Mouse (Mus musculus) intestine, embryonic 14.5 days (tissue): Measurements from ENCODE around the gene Fam187b. TPM values are rescaled to one million over a fixed set of nuclear protein-coding genes. Genes with fewer than 3 reads are reported as not detected.
"Not testable (repeated sequence)": the region's sequence is repeated elsewhere in the genome, so short reads cannot be mapped to it uniquely, and the experiment has no call there.

Experiments
- ATAC-seq: fragments of 200-750 bp; cut with Nextera tagmentation; replicated peaks from 2 replicates; pipeline ENCODE4 v1.8.0; 2017; ENCODE audit warnings: low read depth, moderate number of reproducible peaks, moderate TSS enrichment, moderate library complexity; ENCODE audit not compliant: low FRiP score, low TSS enrichment
- DNase-seq: peaks from one replicate; pipeline ENCODE4 v3.0.0-alpha.2; 2018; ENCODE audit warnings: low spot score
- H3K27ac ChIP-seq: fragments of 300-500 bp; sonication (generic); 2 replicates; pipeline ENCODE4 v1.5.1; 2014; ENCODE audit warnings: low read depth, mild to moderate bottlenecking, control low read depth
- H3K27me3 ChIP-seq: fragments of 300-500 bp; sonication (generic); replicated peaks from 2 replicates; pipeline ENCODE4 v1.6.1; 2014; ENCODE audit warnings: low read length, control low read depth; ENCODE audit not compliant: control insufficient read depth, insufficient read depth
- H3K36me3 ChIP-seq: fragments of 300-500 bp; sonication (generic); 2 replicates; pipeline ENCODE4 v1.6.1; 2014; ENCODE audit warnings: low read length, control low read depth; ENCODE audit not compliant: control insufficient read depth, insufficient read depth
- H3K4me1 ChIP-seq: fragments of 300-500 bp; sonication (generic); replicated peaks from 2 replicates; pipeline ENCODE4 v1.6.1; 2014; ENCODE audit warnings: low read length, control low read depth, mixed read lengths; ENCODE audit not compliant: control insufficient read depth, insufficient read depth
- H3K4me2 ChIP-seq: fragments of 300-500 bp; sonication (generic); 2 replicates; pipeline ENCODE4 v1.6.1; 2014; ENCODE audit warnings: low read length
- H3K4me3 ChIP-seq: fragments of 300-500 bp; sonication (generic); 2 replicates; pipeline ENCODE4 v1.5.1; 2014; ENCODE audit warnings: low read depth, low read length, control low read depth, mixed read lengths
- H3K9ac ChIP-seq: fragments of 300-500 bp; sonication (generic); 2 replicates; pipeline ENCODE4 v1.6.1; 2014; ENCODE audit warnings: mild to moderate bottlenecking, low read length
- H3K9me3 ChIP-seq: fragments of 300-500 bp; sonication (generic); 2 replicates; pipeline ENCODE4 v1.6.1; 2016; ENCODE audit warnings: low read length, control low read depth; ENCODE audit not compliant: control insufficient read depth
- WGBS: fragments of 180-500 bp; shearing (Covaris S2); extraction: QIAGEN DNeasy Blood & Tissue Kit; methylation state at CpG from one replicate; pipeline ENCODE4 v1.1.7; 2014; 5-methylcytosine and 5-hydroxymethylcytosine counted together
- polyA plus RNA-seq: library from polyadenylated mRNA; unstranded; fragments of >200 nt; fragmentation: Nextera tagmentation; extraction: Ambion mirVana; gene quantifications from 2 replicates; pipeline ENCODE4 v1.2.1, GENCODE M21; 2014

The Fam187b gene
- 7.1 and 9.4 TPM in 2 replicates for polyA plus RNA-seq

DNA sequence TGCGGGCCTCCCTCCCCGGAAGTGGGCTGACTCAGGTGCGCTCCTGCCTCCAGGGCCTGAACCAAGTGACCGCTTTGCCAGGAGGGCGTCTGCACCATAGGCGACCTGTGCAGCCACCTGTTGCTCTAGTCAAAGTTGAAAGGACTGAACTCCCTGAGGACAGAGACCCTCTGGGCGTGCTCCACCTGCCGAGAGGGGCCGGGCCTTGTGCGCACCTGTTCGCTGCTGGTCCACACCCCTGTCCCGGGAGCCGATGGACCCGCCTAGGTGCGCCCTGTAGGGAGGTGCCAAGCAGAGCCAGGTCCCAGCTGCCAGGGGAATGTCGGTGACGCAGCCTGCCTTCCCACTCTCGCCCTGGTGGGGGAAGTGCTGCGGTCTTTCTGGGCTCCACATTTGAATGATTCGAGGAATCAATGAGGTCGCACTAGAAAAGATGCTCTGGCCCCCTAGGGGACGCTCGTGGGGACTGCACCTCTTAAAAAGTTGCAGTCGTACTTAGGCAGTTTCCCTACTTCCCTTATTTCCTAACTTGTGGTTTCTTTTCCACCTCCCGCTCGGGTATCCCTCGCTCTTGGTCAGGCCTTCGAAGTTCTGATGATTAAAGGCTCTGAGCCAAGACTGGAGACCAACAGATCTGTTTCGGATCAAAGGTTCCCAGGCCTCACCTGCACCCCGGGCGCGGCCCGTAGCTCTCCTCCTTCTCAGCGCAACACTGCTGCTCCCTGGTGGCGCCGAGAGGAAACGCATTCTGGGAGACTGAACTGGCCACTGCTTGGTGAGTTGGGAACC, at the start of gene Fam187b:
Gene Fam187b, plus strand, starts transcription at position 290 of the 789 bp plus-strand sequence.
- Histone ChIP-seq H3K27ac (peak within 1 kb of the TSS; percentile 81), H3K36me3 (0 out of 2 replicates have a peak, but pooled peaks cover 8% of the 10 kb centered on the region), H3K27me3 (0 out of 2 replicates have a peak, but pooled peaks cover 11% of the 10 kb centered on the region), H3K9me3 (no peaks in the 10 kb centered on the region), H3K4me3 (peak within 1 kb of the TSS; percentile 47), H3K4me2 (peak within 1 kb of the TSS; percentile 61), H3K4me1 (no peaks in the 10 kb centered on the region; the same call in 1 of the 2 replicates), H3K9ac (peak within 1 kb of the TSS; percentile 66)
- peak; percentile 96 for DNase-seq
- under 1% methylated on average over 37 of the region's 37 CpGs for WGBS
- peak; percentile 94 for ATAC-seq

DNA sequence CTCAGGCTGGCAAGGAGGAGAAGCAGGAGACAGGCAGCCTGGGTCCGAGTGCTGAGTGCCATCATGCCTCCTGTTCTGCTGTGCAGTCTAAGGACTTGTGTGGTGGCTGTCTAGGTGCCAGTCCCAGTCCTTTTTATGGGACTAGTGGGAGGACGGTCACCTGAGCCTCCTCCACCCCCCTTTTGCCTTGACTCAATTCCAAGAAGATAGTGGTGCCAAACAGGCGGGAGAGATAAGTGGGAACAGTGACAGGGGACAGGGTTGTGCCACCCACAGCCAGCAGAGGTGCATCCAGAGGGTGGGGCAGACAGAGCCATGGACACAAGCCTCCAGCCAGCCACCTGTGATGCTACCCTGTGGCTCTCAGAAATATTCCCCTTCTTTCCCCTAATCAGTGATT, 49.5 kb upstream of the Fam187b start:
- Histone ChIP-seq H3K4me1 (no peaks in the 10 kb centered on the region), H3K27ac (no peak overlapping the region), H3K27me3 (no peaks in the 10 kb centered on the region), H3K9me3 (no peaks in the 10 kb centered on the region), H3K4me3 (no peak overlapping the region), H3K36me3 (no peaks in the 10 kb centered on the region), H3K9ac (no peak overlapping the region), H3K4me2 (no peak overlapping the region)
- no peak for DNase-seq
- 63% methylated on average over 3 of the region's 3 CpGs for WGBS
- ATAC-seq: no peak

GRCm38 (mm10) chr7:30924581-30924980, 49.0 kb upstream of the Fam187b start, which contains the start of gene Hamp2:
TSS of gene Hamp2 (minus strand) at chr7:30924681.
- H3K9me3 ChIP-seq: not testable (repeated sequence)

DNA sequence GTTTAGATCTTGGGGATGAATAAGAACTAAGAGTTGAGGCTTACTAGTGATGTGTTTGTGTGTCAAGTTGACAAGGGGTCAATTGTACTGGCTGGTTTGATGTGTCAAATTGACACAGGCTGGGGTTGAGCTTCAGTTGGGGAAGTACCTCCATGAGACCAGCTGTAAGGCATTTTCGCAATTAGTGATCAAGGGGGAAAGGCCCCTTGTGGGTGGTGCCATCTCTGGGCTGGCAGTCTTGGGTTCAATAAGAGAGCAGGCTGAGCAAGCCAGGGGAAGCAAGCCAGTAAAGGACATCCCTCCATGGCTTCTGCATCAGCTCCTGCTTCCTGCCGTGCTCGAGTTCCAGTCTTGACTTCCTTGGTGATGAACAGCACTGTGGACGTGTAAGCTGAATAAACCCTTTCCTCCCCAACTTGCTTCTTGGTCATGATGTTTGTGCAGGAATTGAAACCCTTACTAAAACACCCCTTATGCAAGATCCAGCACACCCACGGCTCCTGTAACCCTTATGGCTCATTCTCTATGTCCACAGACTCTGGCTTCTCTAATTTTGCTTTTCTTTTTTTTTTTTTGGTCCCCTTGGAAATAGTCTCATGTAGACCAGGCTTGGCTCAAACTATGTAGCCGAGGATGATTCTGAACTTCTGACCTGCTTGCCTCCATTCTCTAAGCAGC, 38.0 kb upstream of the Fam187b start:
- WGBS: 67% methylated on average over 6 of the region's 6 CpGs
- not testable (repeated sequence) for H3K36me3 ChIP-seq, H3K9ac ChIP-seq, H3K9me3 ChIP-seq, H3K4me3 ChIP-seq, H3K4me1 ChIP-seq, H3K27ac ChIP-seq, DNase-seq, H3K4me2 ChIP-seq, H3K27me3 ChIP-seq, ATAC-seq

More at GRCm38 (mm10) chr7:30924581-30924980, 49.0 kb upstream of the Fam187b start, which contains the start of gene Hamp2:
- not testable (repeated sequence) for DNase-seq, H3K4me1 ChIP-seq, H3K9ac ChIP-seq, H3K36me3 ChIP-seq, H3K4me2 ChIP-seq, ATAC-seq, H3K27me3 ChIP-seq, H3K27ac ChIP-seq, H3K4me3 ChIP-seq
- WGBS: 67% methylated on average over 2 of the region's 2 CpGs

DNA sequence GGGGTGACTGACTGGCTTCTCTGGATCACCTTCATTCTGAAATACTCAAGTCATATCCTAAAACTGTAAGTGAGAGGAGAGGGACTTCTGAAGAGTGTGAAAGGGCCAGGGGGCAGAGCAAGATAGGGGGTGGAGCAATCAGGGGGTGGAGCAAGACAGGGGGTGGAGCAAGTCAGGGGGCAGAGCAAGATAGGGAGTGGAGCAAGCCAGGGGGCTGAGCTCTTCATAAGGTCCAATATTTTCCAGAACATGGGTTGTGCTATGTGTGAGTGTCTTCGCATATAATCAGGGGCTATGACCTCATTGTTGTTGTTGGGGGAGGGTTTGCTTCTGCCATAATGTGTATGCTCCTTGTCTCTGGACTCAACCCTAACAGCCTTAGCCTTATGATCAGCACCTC, 33.5 kb upstream of the Fam187b start:
- not testable (repeated sequence) for H3K27me3 ChIP-seq, H3K4me3 ChIP-seq, H3K27ac ChIP-seq, ATAC-seq, H3K36me3 ChIP-seq, DNase-seq, H3K4me1 ChIP-seq, H3K9ac ChIP-seq, H3K4me2 ChIP-seq, H3K9me3 ChIP-seq
- 83% methylated on average over 1 of the region's 1 CpGs for WGBS

DNA sequence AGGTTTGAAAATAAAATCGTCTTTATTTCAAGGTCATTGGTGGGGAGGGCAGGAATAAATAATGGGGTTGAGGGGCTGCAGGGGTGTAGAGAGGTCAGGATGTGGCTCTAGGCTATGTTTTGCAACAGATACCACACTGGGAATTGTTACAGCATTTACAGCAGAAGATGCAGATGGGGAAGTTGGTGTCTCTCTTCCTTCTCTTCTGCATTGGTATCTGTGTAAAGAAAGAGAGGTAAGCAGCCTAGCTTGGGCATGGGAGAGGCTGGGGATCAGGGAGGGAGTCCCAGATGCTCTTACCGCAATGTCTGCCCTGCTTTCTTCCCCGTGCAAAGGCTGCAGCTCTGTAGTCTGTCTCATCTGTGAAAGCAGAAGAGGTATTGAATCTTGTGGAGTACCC, 31.2 kb upstream of the Fam187b start:
- not testable (repeated sequence) for H3K27me3 ChIP-seq, H3K4me3 ChIP-seq, DNase-seq, H3K4me1 ChIP-seq, ATAC-seq, H3K27ac ChIP-seq, H3K9me3 ChIP-seq, H3K9ac ChIP-seq, H3K4me2 ChIP-seq
- WGBS: 48% methylated on average over 3 of the region's 3 CpGs
- peaks cover 12% of the 10 kb centered on the region; the same call in 1 of the 2 replicates for H3K36me3 ChIP-seq

- Histone ChIP-seq H3K4me2 (no peak within 1 kb of the TSS), H3K9me3 (no peaks in the 10 kb centered on the region), H3K4me3 (no peak within 1 kb of the TSS), H3K27me3 (no peaks in the 10 kb centered on the region), H3K36me3 (peaks cover 19% of the 10 kb centered on the region), H3K27ac (no peak within 1 kb of the TSS), H3K9ac (no peak within 1 kb of the TSS), H3K4me1 (no peaks in the 10 kb centered on the region)
- ATAC-seq: 0 out of 2 replicates have a peak, but pooled peaks have one; percentile 21
- 72% methylated on average over 9 of the region's 9 CpGs for whole genome bisulfite sequencing
- no peak for DNase-seq
Measured at GRCm38 (mm10) chr7:30943909-30944635, 29.5 kb upstream of the Fam187b start, which contains the start of gene Hamp. TSS of gene Hamp (minus strand) at chr7:30944032.

- ATAC-seq, H3K27me3 ChIP-seq, H3K27ac ChIP-seq, DNase-seq, H3K9ac ChIP-seq, H3K9me3 ChIP-seq, H3K4me3 ChIP-seq, H3K4me1 ChIP-seq, H3K4me2 ChIP-seq: not testable (repeated sequence)
- whole genome bisulfite sequencing: 54% methylated on average over 2 of the region's 2 CpGs
- peaks cover 25% of the 10 kb centered on the region for H3K36me3 ChIP-seq
Measured at GRCm38 (mm10) chr7:30944706-30945105, 28.9 kb upstream of the Fam187b start.
